Mouse (Mus musculus): Measurements from ENCODE around the gene Las1l. TPM values are rescaled to one million over a fixed set of nuclear protein-coding genes. Genes with fewer than 3 reads are reported as not detected.

The Las1l gene
- polyA plus RNA-seq, 1 experiment from 2014 or later: 22.0 TPM

DNA sequence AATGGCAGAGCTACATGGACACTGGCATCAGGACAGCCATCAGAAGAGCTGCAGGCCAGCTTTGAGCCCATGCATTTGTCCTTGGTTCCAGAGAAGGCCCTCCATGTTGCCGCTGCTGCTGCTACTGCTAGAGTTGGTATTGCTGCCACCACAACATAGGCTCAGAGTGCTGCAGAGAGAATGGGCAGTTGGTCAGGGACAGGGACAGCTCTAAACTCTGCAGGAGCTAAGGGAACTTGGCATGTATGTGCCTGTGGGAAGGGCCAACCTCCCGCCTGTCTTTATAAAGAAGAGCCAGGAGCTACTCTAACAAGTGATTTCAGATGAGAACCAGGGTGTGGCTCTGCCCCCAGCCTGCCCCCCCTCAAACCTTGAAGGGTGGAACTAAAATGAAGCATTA lies 21.3 kb downstream of the Las1l start:
- Histone ChIP-seq H3K4me3 (ENCODE audit: inconsistent target) (no peak overlapping the region), H3K36me3 (ENCODE audit: inconsistent target) (no peaks in the 10 kb centered on the region), H3K79me2 (ENCODE audit: inconsistent target) (no peaks in the 10 kb centered on the region), H3K27ac (no peak overlapping the region)
- 92% methylated on average over 2 of the region's 2 CpGs for WGBS (ENCODE audit: missing documents)

GRCm38 (mm10) chrX:95902716-95903115 lies 54.0 kb downstream of the Las1l start:
- Histone ChIP-seq H3K4me3 (ENCODE audit: inconsistent target) (no peak overlapping the region), H3K27ac (no peak overlapping the region), H3K79me2 (ENCODE audit: inconsistent target) (no peaks in the 10 kb centered on the region), H3K36me3 (ENCODE audit: inconsistent target) (no peaks in the 10 kb centered on the region)
- 88% methylated on average over 3 of the region's 3 CpGs for WGBS (ENCODE audit: missing documents)

Other genes with a start within 250 kb of the Las1l start
- 0.06 to 0.14 TPM (median 0.13 TPM) in 3 replicates for gene Zc3h12b, start 245.3 kb downstream of the Las1l start, polyA plus RNA-seq (2018)
- 338 to 532 TPM (median 499 TPM) in 3 replicates for gene Msn, start 139.1 kb upstream of the Las1l start, polyA plus RNA-seq (2018)

Measured in macrophage (primary cell).